Mouse (Mus musculus): ENCODE data around the gene Sult2a7. TPM values are rescaled to one million over a fixed set of nuclear protein-coding genes. Genes with fewer than 3 reads are reported as not detected.

Sult2a7 gene
- not detected for polyA plus RNA-seq (2017; shearing (Covaris generic))

GRCm38 (mm10) chr7:14494130-14494529 is at the start of gene Sult2a7:
Sult2a7 (minus strand) TSS chr7:14494230.

GRCm38 (mm10) chr7:14446534-14446933 is 47.5 kb downstream of the Sult2a7 start, which contains the start of gene Sult2a8:
Sult2a8 (minus strand) TSS chr7:14446769.

Other genes with a start within 250 kb of the Sult2a7 start
- not detected for gene Sult2a6, start 239.4 kb downstream of the Sult2a7 start, polyA plus RNA-seq (2017; shearing (Covaris generic))
- under 1 TPM; 0.23 to 0.32 TPM for gene Obox8, start 160.7 kb downstream of the Sult2a7 start, polyA plus RNA-seq (2017; shearing (Covaris generic))
- gene Sult2a8, start 47.5 kb downstream of the Sult2a7 start, polyA plus RNA-seq (2017; shearing (Covaris generic)) = not detected
- gene Vmn1r90, start 69.3 kb upstream of the Sult2a7 start, polyA plus RNA-seq (2017; shearing (Covaris generic)) = under 1 TPM in 1 of 2 experiments, not detected in 1; 0.10 TPM
- gene Obox7, start 165.3 kb upstream of the Sult2a7 start, polyA plus RNA-seq (2017; shearing (Covaris generic)) = 1 to 10 TPM in 1 of 2 experiments, not detected in 1; 1.6 TPM